Mouse (Mus musculus) bone marrow, adult 2 months (tissue): ENCODE measurements around the gene Capn5. TPM values are rescaled to one million over a fixed set of nuclear protein-coding genes. Genes with fewer than 3 reads are reported as not detected.

ENCODE experiments used
- H3K27ac ChIP-seq: fragments of 200-500 bp; 2 replicates; pipeline ENCODE4 v1.5.1; 2012; ENCODE audit warnings: low read depth, mild to moderate bottlenecking, control low read depth, inconsistent platforms, low read length; ENCODE audit not compliant: control insufficient read depth, poor library complexity, insufficient read depth
- H3K4me1 ChIP-seq: fragments of 200-500 bp; 2 replicates; pipeline ENCODE4 v1.6.1; 2011; ENCODE audit warnings: low read length; ENCODE audit not compliant: control insufficient read depth, insufficient read depth
- H3K4me3 ChIP-seq: fragments of 200-500 bp; replicated peaks from 2 replicates; pipeline ENCODE3; 2011; ENCODE audit warnings: mild to moderate bottlenecking, low read depth, low read length, control low read depth; ENCODE audit not compliant: control insufficient read depth
- CTCF ChIP-seq: fragments of 200-500 bp; IDR thresholded peaks from 2 replicates; pipeline ENCODE4 v1.5.1; 2011; ENCODE audit warnings: low read length, control low read depth; ENCODE audit not compliant: control insufficient read depth, insufficient read depth
- POLR2A ChIP-seq: fragments of 200-500 bp; IDR thresholded peaks from 2 replicates; pipeline ENCODE4 v1.6.1; 2011; ENCODE audit warnings: low read depth, mild to moderate bottlenecking, control low read depth, low read length, borderline replicate concordance; ENCODE audit not compliant: control insufficient read depth
- WGBS: fragments of 180-500 bp; shearing (Covaris S2); methylation state at CpG from one replicate; pipeline ENCODE4 v1.1.7; 2018; 5-methylcytosine and 5-hydroxymethylcytosine counted together
- polyA plus RNA-seq: library from polyadenylated mRNA; stranded (reverse); fragments of >200 nt; gene quantifications from 2 replicates; pipeline ENCODE4 v1.2.4, GENCODE M21; 2011; ENCODE audit warnings: low replicate concordance; ENCODE audit not compliant: missing spikeins, insufficient read depth, insufficient read length

Capn5 gene
- polyA plus RNA-seq, 1 experiment = 17.2 TPM

GRCm38 (mm10) chr7:98137995-98138394 lies 40.1 kb downstream of the Capn5 start:
- H3K4me3 ChIP-seq = no peak overlapping the region
- H3K4me1 ChIP-seq = no peaks in the 10 kb centered on the region
- no peak overlapping the region for H3K27ac ChIP-seq
- 84% methylated on average over 2 of the region's 2 CpGs for WGBS
- no peak for TF ChIP-seq CTCF
- no peak for TF ChIP-seq POLR2A

GRCm38 (mm10) chr7:98137583-98137982 lies 40.5 kb downstream of the Capn5 start:
- H3K4me3 ChIP-seq = no peak overlapping the region
- 78% methylated on average over 3 of the region's 3 CpGs for WGBS
- H3K4me1 ChIP-seq = no peaks in the 10 kb centered on the region
- H3K27ac ChIP-seq = no peak overlapping the region
- no peak for TF ChIP-seq POLR2A
- TF ChIP-seq CTCF = no peak

DNA sequence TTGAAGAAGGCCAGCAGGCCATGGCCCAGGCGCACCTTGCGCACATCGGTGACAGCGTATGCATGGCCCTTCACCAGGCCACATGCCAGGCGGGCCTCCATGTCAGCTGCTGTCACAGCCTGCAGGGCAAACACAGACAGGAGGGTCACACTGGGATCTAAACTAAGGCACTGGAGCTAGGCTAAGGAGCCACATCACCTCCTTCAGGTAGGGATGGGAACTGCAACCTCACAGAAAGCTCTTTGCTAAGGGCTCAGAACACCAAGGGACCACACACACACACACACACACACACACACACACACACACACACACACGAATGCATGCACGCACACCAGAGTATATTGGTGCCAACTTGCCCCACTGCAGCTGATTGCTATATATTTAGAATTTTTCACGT lies 46.3 kb downstream of the Capn5 start:
- Histone ChIP-seq H3K4me1 (no peaks in the 10 kb centered on the region), H3K4me3 (no peak overlapping the region), H3K27ac (no peak overlapping the region)
- WGBS = 92% methylated on average over 8 of the region's 8 CpGs
- TF ChIP-seq POLR2A (no peak), CTCF (no peak)

- TF ChIP-seq CTCF = peak; percentile 60
- no peak for TF ChIP-seq POLR2A
- no peak overlapping the region for H3K4me3 ChIP-seq
- no peaks in the 10 kb centered on the region; the same call in 1 of the 2 replicates for H3K4me1 ChIP-seq
- 41% methylated on average over 5 of the region's 5 CpGs for WGBS
- H3K27ac ChIP-seq = no peak overlapping the region
Measured at GRCm38 (mm10) chr7:98125473-98125872, 52.6 kb downstream of the Capn5 start.

DNA sequence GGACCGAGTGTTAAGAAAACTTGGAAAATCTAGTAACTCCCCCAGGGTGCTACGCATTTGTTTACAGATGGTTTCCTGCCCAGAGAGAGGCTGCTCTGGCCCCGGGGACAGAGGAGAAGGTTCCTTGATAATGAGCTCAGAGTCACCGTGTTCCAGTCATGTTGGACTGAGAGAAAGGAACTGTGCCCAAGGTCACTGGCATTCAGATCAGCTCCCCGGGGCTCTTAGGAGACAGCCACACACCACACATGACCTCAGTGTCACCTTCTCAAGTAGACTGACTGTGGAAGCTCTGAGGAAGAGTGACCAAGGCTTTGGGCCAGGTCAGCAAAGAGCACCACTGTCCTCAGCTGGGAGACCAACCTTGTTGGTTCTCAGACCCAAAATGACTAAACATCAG lies 53.4 kb downstream of the Capn5 start:
- no peaks in the 10 kb centered on the region; the same call in 1 of the 2 replicates for H3K4me1 ChIP-seq
- WGBS = 83% methylated on average over 5 of the region's 5 CpGs
- TF ChIP-seq POLR2A (no peak), CTCF (no peak)

DNA sequence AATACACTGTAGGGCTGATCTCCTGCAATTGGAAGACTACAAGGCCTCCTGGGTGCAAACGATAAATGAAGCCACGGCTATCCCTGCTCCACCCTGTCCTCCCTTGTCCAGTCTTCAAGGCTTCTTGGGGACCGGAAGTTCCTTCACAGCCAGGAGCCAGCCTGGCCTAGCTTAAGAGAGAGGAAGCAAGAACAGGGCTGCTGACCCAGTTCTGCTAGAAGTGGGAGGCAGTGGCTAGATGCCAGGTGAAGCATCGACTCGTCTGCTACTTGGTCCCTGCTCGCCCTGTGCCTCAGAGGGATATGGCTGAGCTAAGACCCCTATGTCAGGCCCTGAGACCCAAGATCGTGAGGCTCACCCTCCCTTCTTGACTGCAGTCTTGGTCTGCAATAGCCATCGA lies 56.4 kb downstream of the Capn5 start:
- no peaks in the 10 kb centered on the region; the same call in 1 of the 2 replicates for H3K4me1 ChIP-seq
- TF ChIP-seq POLR2A (no peak), CTCF (no peak)
- no peak overlapping the region for H3K27ac ChIP-seq
- H3K4me3 ChIP-seq = no peak overlapping the region
- WGBS = 70% methylated on average over 8 of the region's 8 CpGs

More for the DNA sequence above, 53.4 kb downstream of the Capn5 start:
- Histone ChIP-seq H3K4me3 (no peak overlapping the region), H3K27ac (no peak overlapping the region)

- no peaks in the 10 kb centered on the region; the same call in 1 of the 2 replicates for H3K4me1 ChIP-seq
- H3K4me3 ChIP-seq = no peak overlapping the region
- WGBS = 77% methylated on average over 3 of the region's 3 CpGs
- TF ChIP-seq POLR2A (no peak), CTCF (no peak)
- H3K27ac ChIP-seq = no peak overlapping the region
Measured at GRCm38 (mm10) chr7:98121241-98121640, 56.8 kb downstream of the Capn5 start.

- 1% methylated on average over 7 of the region's 7 CpGs for WGBS
- H3K4me3 ChIP-seq = peak overlapping the region; percentile 24
- no peaks in the 10 kb centered on the region; the same call in 1 of the 2 replicates for H3K4me1 ChIP-seq
- H3K27ac ChIP-seq = no peak overlapping the region
- no peak for TF ChIP-seq POLR2A
- peak; percentile 91 for TF ChIP-seq CTCF
Measured at GRCm38 (mm10) chr7:98120325-98120724, 57.7 kb downstream of the Capn5 start.

DNA sequence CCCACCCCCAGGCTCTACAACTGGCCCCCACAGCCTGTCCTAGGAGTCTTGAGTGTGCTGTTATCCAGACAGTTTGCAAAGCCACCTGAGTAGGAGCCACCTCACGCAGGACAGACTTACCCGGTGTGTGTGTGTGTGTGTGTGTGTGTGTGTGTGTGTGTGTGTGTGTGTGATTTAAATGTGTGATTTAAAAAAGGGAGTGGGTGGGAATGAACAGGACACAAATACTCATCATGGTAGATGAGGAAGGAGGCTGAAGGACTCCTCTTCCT lies 58.2 kb downstream of the Capn5 start:
- TF ChIP-seq CTCF (no peak), POLR2A (no peak)
- 80% methylated on average over 2 of the region's 2 CpGs for WGBS
- Histone ChIP-seq H3K4me1 (no peaks in the 10 kb centered on the region; the same call in 1 of the 2 replicates), H3K27ac (no peak overlapping the region), H3K4me3 (no peak overlapping the region)
